Mouse (Mus musculus): ENCODE data around the gene Spef1. TPM values are rescaled to one million over a fixed set of nuclear protein-coding genes. Genes with fewer than 3 reads are reported as not detected.

Spef1 gene
- polyA plus RNA-seq, 1 experiment = 8.4 TPM

- Histone ChIP-seq H3K4me3 (ENCODE audit: insufficient read depth, low read length) (no peak overlapping the region), H3K4me1 (ENCODE audit: control insufficient read depth, insufficient read depth, low read length) (peaks cover 2% of the 10 kb centered on the region), H3K27ac (ENCODE audit: insufficient read depth, low read length) (no peak overlapping the region)
- TF ChIP-seq POLR2A (IDR thresholded peaks at IDR 0.05; ENCODE audit: extremely low read depth, insufficient read depth, low read length) (no peak), CTCF (IDR thresholded peaks at IDR 0.05; ENCODE audit: extremely low read depth, insufficient read depth, low read length) (no peak)
Observed at GRCm38 (mm10) chr2:131163924-131164323, 23.2 kb downstream of the Spef1 start.

- H3K4me1 ChIP-seq (ENCODE audit: control insufficient read depth, insufficient read depth, low read length) = peaks cover 4% of the 10 kb centered on the region
- peak overlapping the region; percentile 75 for H3K4me3 ChIP-seq (ENCODE audit: insufficient read depth, low read length)
- TF ChIP-seq POLR2A (IDR thresholded peaks at IDR 0.05; ENCODE audit: extremely low read depth, insufficient read depth, low read length) (no peak), CTCF (IDR thresholded peaks at IDR 0.05; ENCODE audit: extremely low read depth, insufficient read depth, low read length) (peak; percentile 30; the same call in 1 of the 2 replicates)
- peak overlapping the region; percentile 26; the same call in 1 of the 2 replicates for H3K27ac ChIP-seq (ENCODE audit: insufficient read depth, low read length)
Observed at GRCm38 (mm10) chr2:131160671-131161111, 26.4 kb downstream of the Spef1 start.

- Histone ChIP-seq H3K27ac (ENCODE audit: insufficient read depth, low read length) (peak within 1 kb of the TSS; percentile 63), H3K4me3 (ENCODE audit: insufficient read depth, low read length) (peak within 1 kb of the TSS; percentile 75), H3K4me1 (ENCODE audit: control insufficient read depth, insufficient read depth, low read length) (peaks cover 4% of the 10 kb centered on the region)
- TF ChIP-seq POLR2A (IDR thresholded peaks at IDR 0.05; ENCODE audit: extremely low read depth, insufficient read depth, low read length) (peak; percentile 97), CTCF (IDR thresholded peaks at IDR 0.05; ENCODE audit: extremely low read depth, insufficient read depth, low read length) (no peak)
Observed at GRCm38 (mm10) chr2:131159938-131160581, 27.0 kb downstream of the Spef1 start, which contains the start of gene 1700037H04Rik. TSS of gene 1700037H04Rik (minus strand) at chr2:131160081.

DNA sequence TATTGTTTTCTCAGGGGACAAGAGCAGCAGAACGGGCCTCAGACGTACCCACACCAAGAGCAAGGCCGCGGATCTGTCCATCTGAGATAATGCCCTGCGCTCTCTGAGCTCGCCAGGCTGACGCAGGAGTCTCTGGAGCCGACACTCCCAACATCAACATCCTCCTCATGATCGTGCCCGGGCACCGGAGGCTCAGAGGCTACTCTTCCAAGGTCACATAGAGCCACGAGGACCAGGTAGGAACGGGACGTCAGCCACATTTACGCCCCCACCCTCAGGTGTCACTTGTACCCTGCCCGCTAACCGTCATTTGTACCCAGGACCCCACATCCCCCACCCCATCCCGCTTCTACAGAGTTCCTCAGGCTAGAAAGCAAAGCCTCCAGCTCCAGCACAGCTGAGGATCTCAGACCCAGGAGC lies 27.6 kb downstream of the Spef1 start:
- no peak overlapping the region for H3K27ac ChIP-seq (ENCODE audit: insufficient read depth, low read length)
- TF ChIP-seq POLR2A (IDR thresholded peaks at IDR 0.05; ENCODE audit: extremely low read depth, insufficient read depth, low read length) = no peak
- TF ChIP-seq CTCF (IDR thresholded peaks at IDR 0.05; ENCODE audit: extremely low read depth, insufficient read depth, low read length) = no peak
- H3K4me1 ChIP-seq (ENCODE audit: control insufficient read depth, insufficient read depth, low read length) = peaks cover 4% of the 10 kb centered on the region
- H3K4me3 ChIP-seq (ENCODE audit: insufficient read depth, low read length) = peak overlapping the region; percentile 75

DNA sequence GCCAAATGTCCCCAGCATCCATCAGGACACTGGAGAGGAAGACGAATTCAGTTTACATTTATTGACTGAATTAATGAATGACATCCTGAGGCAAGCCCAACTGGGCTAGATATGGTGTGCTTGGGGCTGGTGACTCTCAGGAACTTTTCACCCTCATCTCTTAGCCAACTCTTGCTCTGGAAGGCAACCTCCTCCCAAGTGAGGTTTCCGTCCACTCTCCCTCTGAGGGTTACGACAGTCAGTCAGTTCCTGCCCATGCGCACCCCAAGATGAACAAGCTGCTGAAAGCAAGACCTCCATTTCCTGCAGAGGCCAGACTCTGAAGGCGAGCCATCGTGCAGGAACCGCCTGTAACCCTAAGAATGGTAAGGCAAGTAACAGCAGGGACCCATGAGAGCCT lies 30.1 kb downstream of the Spef1 start:
- TF ChIP-seq POLR2A (IDR thresholded peaks at IDR 0.05; ENCODE audit: extremely low read depth, insufficient read depth, low read length) (no peak), CTCF (IDR thresholded peaks at IDR 0.05; ENCODE audit: extremely low read depth, insufficient read depth, low read length) (no peak)
- Histone ChIP-seq H3K4me3 (ENCODE audit: insufficient read depth, low read length) (no peak overlapping the region), H3K27ac (ENCODE audit: insufficient read depth, low read length) (no peak overlapping the region), H3K4me1 (ENCODE audit: control insufficient read depth, insufficient read depth, low read length) (peaks cover 4% of the 10 kb centered on the region)

DNA sequence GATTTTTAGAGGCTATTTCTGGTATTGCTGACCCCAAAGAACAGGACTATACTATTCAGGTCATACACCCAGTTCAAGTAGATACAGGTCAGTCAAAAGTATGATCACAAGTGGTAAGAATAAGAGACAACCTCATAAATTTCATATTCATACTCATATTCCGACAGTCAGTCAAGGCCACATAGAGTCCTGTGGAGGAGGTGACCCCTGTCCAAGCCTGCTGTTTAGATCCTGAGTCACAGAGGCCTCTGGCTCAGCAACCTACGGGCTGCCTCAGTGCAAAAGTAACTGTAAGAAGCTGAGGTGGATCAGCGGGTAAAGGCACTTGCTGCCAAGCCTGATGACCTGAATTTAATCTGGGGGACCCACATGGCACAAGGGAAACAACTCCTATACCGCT lies 33.0 kb downstream of the Spef1 start:
- Histone ChIP-seq H3K4me3 (ENCODE audit: insufficient read depth, low read length) (no peak overlapping the region), H3K27ac (ENCODE audit: insufficient read depth, low read length) (no peak overlapping the region), H3K4me1 (ENCODE audit: control insufficient read depth, insufficient read depth, low read length) (peaks cover 3% of the 10 kb centered on the region)
- TF ChIP-seq CTCF (IDR thresholded peaks at IDR 0.05; ENCODE audit: extremely low read depth, insufficient read depth, low read length) = no peak

DNA sequence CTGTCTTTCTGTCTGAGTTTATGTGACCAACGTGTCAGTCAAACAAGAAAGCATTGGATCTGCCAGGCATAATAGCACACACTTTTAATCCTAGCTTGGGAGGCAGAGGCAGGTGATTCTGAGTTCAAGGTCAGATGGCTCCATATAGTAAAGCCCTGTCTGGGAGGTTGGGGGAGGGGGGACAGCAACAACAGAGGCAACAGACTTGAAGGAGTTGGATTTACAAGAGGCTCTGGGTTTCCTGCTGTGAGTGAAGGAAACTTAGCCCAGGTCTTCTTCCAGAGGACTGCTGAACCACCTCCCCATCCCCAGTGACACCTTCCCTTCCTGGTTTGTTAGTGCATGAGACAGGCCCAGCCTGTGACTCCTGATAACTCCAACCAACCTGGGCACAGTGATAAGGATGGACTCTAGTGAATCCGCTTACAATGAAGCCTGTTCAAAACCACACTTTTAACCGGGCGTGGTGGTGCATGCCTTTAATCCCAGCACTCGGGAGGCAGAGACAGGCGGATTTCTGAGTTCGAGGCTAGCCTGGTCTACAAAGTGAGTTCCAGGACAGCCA lies 34.8 kb downstream of the Spef1 start:
- no peak overlapping the region for H3K4me3 ChIP-seq (ENCODE audit: insufficient read depth, low read length)
- no peak overlapping the region for H3K27ac ChIP-seq (ENCODE audit: insufficient read depth, low read length)
- no peaks in the 10 kb centered on the region for H3K4me1 ChIP-seq (ENCODE audit: control insufficient read depth, insufficient read depth, low read length)
- TF ChIP-seq POLR2A (IDR thresholded peaks at IDR 0.05; ENCODE audit: extremely low read depth, insufficient read depth, low read length) = no peak
- no peak for TF ChIP-seq CTCF (IDR thresholded peaks at IDR 0.05; ENCODE audit: extremely low read depth, insufficient read depth, low read length)

GRCm38 (mm10) chr2:131149254-131149578 lies 37.9 kb downstream of the Spef1 start:
- no peak overlapping the region for H3K27ac ChIP-seq (ENCODE audit: insufficient read depth, low read length)

GRCm38 (mm10) chr2:131148353-131149253 lies 38.5 kb downstream of the Spef1 start:
- H3K4me3 ChIP-seq (ENCODE audit: insufficient read depth, low read length) = no peak overlapping the region
- H3K27ac ChIP-seq (ENCODE audit: insufficient read depth, low read length) = no peak overlapping the region
- TF ChIP-seq CTCF (IDR thresholded peaks at IDR 0.05; ENCODE audit: extremely low read depth, insufficient read depth, low read length) = no peak
- TF ChIP-seq POLR2A (IDR thresholded peaks at IDR 0.05; ENCODE audit: extremely low read depth, insufficient read depth, low read length) = no peak
- no peaks in the 10 kb centered on the region for H3K4me1 ChIP-seq (ENCODE audit: control insufficient read depth, insufficient read depth, low read length)

More at GRCm38 (mm10) chr2:131149254-131149578, 37.9 kb downstream of the Spef1 start:
- Histone ChIP-seq H3K4me1 (ENCODE audit: control insufficient read depth, insufficient read depth, low read length) (no peaks in the 10 kb centered on the region), H3K4me3 (ENCODE audit: insufficient read depth, low read length) (no peak overlapping the region)
- TF ChIP-seq POLR2A (IDR thresholded peaks at IDR 0.05; ENCODE audit: extremely low read depth, insufficient read depth, low read length) (no peak), CTCF (IDR thresholded peaks at IDR 0.05; ENCODE audit: extremely low read depth, insufficient read depth, low read length) (no peak)

Data from cortical plate, adult 2 months (tissue).